Mouse (Mus musculus): ENCODE results near the gene Arid1b.

DNA sequence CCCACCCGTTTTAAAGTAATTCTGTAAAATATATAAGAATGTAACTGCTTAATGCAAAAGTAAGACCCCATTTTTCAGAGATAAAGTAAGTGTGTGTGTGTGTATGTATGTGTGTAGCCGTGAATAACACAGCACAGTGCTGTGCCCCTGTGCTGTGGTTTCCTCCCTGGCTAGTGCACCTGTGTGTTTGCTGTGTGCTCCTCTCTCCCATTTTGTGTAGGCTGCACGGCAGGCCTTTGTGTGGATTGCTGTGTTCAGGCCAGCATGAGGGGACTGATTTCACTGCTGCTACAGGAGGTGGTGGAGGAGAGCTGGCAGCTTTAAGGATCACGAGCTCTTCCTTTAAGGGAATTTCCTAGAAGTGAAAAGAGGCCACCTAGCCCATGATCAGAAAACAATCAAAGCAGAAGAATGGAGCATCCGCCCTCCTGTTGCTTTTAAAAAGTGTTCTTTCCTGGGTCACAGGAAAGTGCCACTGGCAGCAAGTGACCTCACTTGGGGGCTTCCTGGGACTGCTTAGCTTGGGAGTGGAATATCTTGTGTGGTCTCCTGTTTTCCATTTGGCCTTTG is 66.5 kb downstream of the Arid1b start:
- TF ChIP-seq BHLHE40 (IDR thresholded peaks at IDR 0.05; ENCODE audit: low read depth, low read length) (no peak), MYC (IDR thresholded peaks at IDR 0.05; ENCODE audit: low read depth, low read length) (no peak), CTCF (conservative IDR thresholded peaks at IDR 0.05 in 1 of 2, IDR thresholded peaks at IDR 0.05 in 1 of 2; ENCODE audit: low read depth in 2 of 2, low read length in 2 of 2) (no peak)

Measured in CH12.LX (cell line).